Mouse (Mus musculus) heart, adult 18-20 months (tissue): ENCODE data around the gene Pik3r5. TPM values are rescaled to one million over a fixed set of nuclear protein-coding genes. Genes with fewer than 3 reads are reported as not detected.

Experiments
- DNase-seq, 2 experiments: peaks; one replicate each; pipeline ENCODE4 v3.0.0; 2021 to 2022; ENCODE audit warnings: mixed read lengths in 1 of 2
- total RNA-seq, 2 experiments: library from RNA; stranded (reverse); gene quantifications; 2 replicates each; pipeline ENCODE4 v1.2.3; 2021

The Pik3r5 gene
- total RNA-seq, 2 experiments from 2014 or later, result 1.1 to 1.9 TPM

GRCm38 (mm10) chr11:68485206-68485942 is 53.5 kb downstream of the Pik3r5 start:
- peak; percentile 59 to 60 for DNase-seq

GRCm38 (mm10) chr11:68486093-68486492 is 54.2 kb downstream of the Pik3r5 start:
- no peak for DNase-seq

- no peak for DNase-seq
These were observed 55.8 kb downstream of the Pik3r5 start for GRCm38 (mm10) chr11:68487720-68488119.

- DNase-seq, result no peak
These were observed 56.4 kb downstream of the Pik3r5 start for GRCm38 (mm10) chr11:68488256-68488824.

GRCm38 (mm10) chr11:68489236-68489635 is 57.3 kb downstream of the Pik3r5 start:
- DNase-seq, result no peak

- DNase-seq, result no peak
These were observed 60.7 kb downstream of the Pik3r5 start for GRCm38 (mm10) chr11:68492592-68492991.

GRCm38 (mm10) chr11:68493760-68494159 is 61.8 kb downstream of the Pik3r5 start:
- no peak for DNase-seq

GRCm38 (mm10) chr11:68497081-68497480 is 65.2 kb downstream of the Pik3r5 start:
- peak in 1 of 2 experiments; percentile 49 for DNase-seq

GRCm38 (mm10) chr11:68498517-68498916 is 66.6 kb downstream of the Pik3r5 start:
- DNase-seq, result no peak

GRCm38 (mm10) chr11:68498999-68499699 is 67.2 kb downstream of the Pik3r5 start:
- DNase-seq, result no peak

GRCm38 (mm10) chr11:68500949-68501350 is 69.0 kb downstream of the Pik3r5 start:
- no peak for DNase-seq

- no peak for DNase-seq
These were observed 70.5 kb downstream of the Pik3r5 start for GRCm38 (mm10) chr11:68502408-68502807.

GRCm38 (mm10) chr11:68502902-68503629 is 71.1 kb downstream of the Pik3r5 start, which contains the start of gene Pik3r6:
TSS of gene Pik3r6 (plus strand) at chr11:68503019.
- peak; percentile 55 to 80 for DNase-seq

- no peak for DNase-seq
These were observed 73.0 kb downstream of the Pik3r5 start for GRCm38 (mm10) chr11:68504913-68505312.

- DNase-seq, result no peak
These were observed 75.3 kb downstream of the Pik3r5 start for GRCm38 (mm10) chr11:68507246-68507645.

GRCm38 (mm10) chr11:68508619-68509018 is 76.7 kb downstream of the Pik3r5 start:
- DNase-seq, result no peak

GRCm38 (mm10) chr11:68509194-68509593 is 77.3 kb downstream of the Pik3r5 start:
- no peak for DNase-seq

- no peak for DNase-seq
These were observed 82.0 kb downstream of the Pik3r5 start for GRCm38 (mm10) chr11:68513969-68514368.

- no peak for DNase-seq
These were observed 87.4 kb downstream of the Pik3r5 start for GRCm38 (mm10) chr11:68519362-68519761.

- DNase-seq, result no peak
These were observed 87.9 kb downstream of the Pik3r5 start for GRCm38 (mm10) chr11:68519815-68520214.

- no peak for DNase-seq
These were observed 88.5 kb downstream of the Pik3r5 start for GRCm38 (mm10) chr11:68520439-68520838.

- no peak for DNase-seq
These were observed 89.4 kb downstream of the Pik3r5 start for GRCm38 (mm10) chr11:68521352-68521751.
